Mouse (Mus musculus): ENCODE results near the gene Slc38a7. TPM values are rescaled to one million over a fixed set of nuclear protein-coding genes. Genes with fewer than 3 reads are reported as not detected.
"Not testable (repeated sequence)": the region's sequence is repeated elsewhere in the genome, so short reads cannot be mapped to it uniquely, and the experiment has no call there.

Gene Slc38a7
- total RNA-seq, 2 experiments from 2014 or later = 26.0 to 26.2 TPM

DNA sequence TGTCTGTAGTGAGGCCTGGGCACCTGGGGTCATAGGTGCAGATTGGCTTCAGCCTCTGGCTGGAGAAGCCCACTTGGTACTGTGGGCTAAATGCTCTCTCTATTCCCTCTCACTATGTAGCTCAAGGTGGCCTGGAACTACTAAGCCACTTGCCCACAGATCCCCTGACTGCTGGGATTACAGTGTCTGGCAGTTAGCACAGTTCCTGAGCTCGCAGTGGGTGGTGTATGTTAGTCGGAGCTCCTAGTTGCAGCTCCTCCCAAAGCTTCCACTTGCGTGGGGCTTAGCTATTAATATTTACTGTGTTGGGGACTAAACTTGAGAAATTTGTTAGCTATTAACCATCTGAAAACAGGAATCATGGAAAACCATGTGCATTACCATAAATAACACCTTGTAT lies 28.2 kb upstream of the Slc38a7 start:
- peak in 1 of 2 experiments; percentile 26 for DNase-seq (ENCODE audit: extremely low spot score in 1 of 2, low spot score in 2 of 2)
- intact Hi-C loops (cut with DNase I) = no loop called here
- no peak overlapping the region for H3K27ac ChIP-seq
- TF ChIP-seq CTCF (IDR thresholded peaks at IDR 0.05) = no peak
- H3K4me3 ChIP-seq = no peak overlapping the region

DNA sequence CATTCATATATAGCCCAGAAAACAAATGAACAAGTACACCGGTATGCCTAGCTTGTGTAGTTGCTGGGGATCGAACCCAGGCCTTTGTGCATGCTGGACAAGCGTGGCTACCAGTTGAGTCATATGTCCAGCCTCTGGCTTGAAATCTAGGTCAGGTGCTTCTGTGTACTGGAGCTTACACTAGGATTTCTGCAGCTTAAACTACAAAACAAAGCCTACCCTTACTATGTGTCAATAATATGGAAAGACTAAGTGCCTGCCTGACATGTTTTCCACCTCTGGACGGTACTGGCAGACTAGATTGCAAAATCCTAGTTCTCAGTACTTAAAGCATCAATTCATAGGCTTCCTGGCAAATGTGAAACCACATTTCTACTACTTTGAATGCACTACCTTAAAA lies 26.5 kb upstream of the Slc38a7 start:
- DNase-seq (ENCODE audit: extremely low spot score in 1 of 2, low spot score in 2 of 2) = no peak
- H3K4me3 ChIP-seq = no peak overlapping the region
- no peak overlapping the region for H3K27ac ChIP-seq
- intact Hi-C loops (cut with DNase I) = no loop called here
- TF ChIP-seq CTCF (IDR thresholded peaks at IDR 0.05) = no peak

- DNase-seq (ENCODE audit: extremely low spot score in 1 of 2, low spot score in 2 of 2) = no peak
- TF ChIP-seq CTCF (IDR thresholded peaks at IDR 0.05) = no peak
- intact Hi-C loops (cut with DNase I) = no loop called here
- Histone ChIP-seq H3K4me3 (no peak overlapping the region), H3K27ac (no peak overlapping the region)
Measured at GRCm38 (mm10) chr8:95878176-95878962, 25.0 kb upstream of the Slc38a7 start.

DNA sequence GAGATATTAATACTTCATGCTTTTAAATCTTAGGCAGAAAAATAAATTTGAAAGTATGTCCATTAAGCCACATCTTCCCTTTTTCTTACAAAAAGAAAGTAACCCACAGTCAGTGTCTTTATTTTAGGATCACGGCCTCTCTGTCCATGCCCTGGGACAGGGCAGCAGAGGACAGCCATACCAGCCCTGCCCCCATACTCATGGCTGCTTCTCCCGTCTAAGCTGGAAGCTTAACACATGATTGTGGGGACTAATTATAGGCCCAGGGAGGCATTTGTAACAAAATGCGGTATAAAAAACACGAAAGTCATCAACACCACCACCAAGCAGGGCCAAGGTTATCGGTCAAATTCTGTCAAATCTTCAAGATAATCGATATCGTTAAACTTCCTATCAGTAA lies 21.9 kb upstream of the Slc38a7 start:
- no peak for TF ChIP-seq CTCF (IDR thresholded peaks at IDR 0.05)
- intact Hi-C loops (cut with DNase I) = no loop called here
- no peak overlapping the region for H3K4me3 ChIP-seq
- no peak for DNase-seq (ENCODE audit: extremely low spot score in 1 of 2, low spot score in 2 of 2)
- no peak overlapping the region for H3K27ac ChIP-seq

GRCm38 (mm10) chr8:95871690-95872089 lies 18.4 kb upstream of the Slc38a7 start:
- TF ChIP-seq CTCF (IDR thresholded peaks at IDR 0.05) = no peak
- H3K4me3 ChIP-seq = no peak overlapping the region
- H3K27ac ChIP-seq = no peak overlapping the region

DNA sequence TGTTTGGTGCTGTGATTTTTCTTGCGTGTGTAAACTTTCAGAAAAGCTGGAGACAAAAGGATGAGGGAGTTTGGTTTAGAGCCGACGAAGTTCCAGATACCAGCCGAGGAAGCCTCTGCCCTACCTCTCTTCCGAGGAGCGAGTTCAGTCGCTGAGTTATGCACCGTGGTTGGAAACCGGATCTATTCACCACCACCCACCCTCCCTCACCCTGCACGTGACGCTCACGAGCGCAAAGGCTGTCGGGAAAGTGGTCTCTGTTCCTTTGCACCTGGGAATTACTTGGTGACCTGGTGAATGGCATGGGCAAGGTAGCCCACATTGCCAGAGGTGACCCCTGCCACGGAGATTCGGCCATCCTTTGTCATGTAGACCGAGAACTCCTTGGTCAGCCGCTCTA lies 11.5 kb upstream of the Slc38a7 start:
- H3K4me3 ChIP-seq; intact Hi-C loops (cut with DNase I); H3K27ac ChIP-seq; DNase-seq (ENCODE audit: extremely low spot score in 1 of 2, low spot score in 2 of 2): not testable (repeated sequence)

More at GRCm38 (mm10) chr8:95871690-95872089, 18.4 kb upstream of the Slc38a7 start:
- intact Hi-C loops (cut with DNase I) = no loop called here
- no peak for DNase-seq (ENCODE audit: extremely low spot score in 1 of 2, low spot score in 2 of 2)

- intact Hi-C loops (cut with DNase I); H3K27ac ChIP-seq; DNase-seq (ENCODE audit: extremely low spot score in 1 of 2, low spot score in 2 of 2); H3K4me3 ChIP-seq: not testable (repeated sequence)
Measured at GRCm38 (mm10) chr8:95863761-95864440, 10.6 kb upstream of the Slc38a7 start.

DNA sequence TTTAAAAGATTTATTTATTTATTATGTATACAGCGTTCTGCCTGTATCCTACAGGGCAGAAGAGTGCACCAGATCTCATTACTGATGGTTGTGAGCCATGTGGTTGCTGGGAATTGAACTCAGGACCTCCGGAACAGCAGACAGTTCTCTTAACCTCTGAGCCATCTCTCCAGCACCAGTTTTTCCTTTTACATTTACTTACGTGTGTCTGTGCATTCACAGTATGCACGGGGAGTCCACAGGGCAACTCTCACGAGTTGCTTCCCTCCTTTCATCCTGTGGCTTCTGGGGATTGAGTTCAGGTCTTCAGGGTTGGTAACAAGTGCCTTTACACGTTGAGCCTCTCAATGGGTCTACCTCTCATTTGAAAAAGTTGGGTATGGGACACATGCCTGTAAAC lies 835 bp upstream of the Slc38a7 start:
- intact Hi-C loops (cut with DNase I) = no loop called here
- no peak for TF ChIP-seq CTCF (IDR thresholded peaks at IDR 0.05)
- no peak for DNase-seq (ENCODE audit: extremely low spot score in 1 of 2, low spot score in 2 of 2)
- Histone ChIP-seq H3K4me3 (no peak overlapping the region), H3K27ac (no peak overlapping the region)

- H3K4me3 ChIP-seq = peak overlapping the region; percentile 77
- DNase-seq (ENCODE audit: extremely low spot score in 1 of 2, low spot score in 2 of 2) = no peak
- TF ChIP-seq CTCF (IDR thresholded peaks at IDR 0.05) = no peak; the same call in 1 of the 2 replicates
- H3K27ac ChIP-seq = no peak overlapping the region
- intact Hi-C loops (cut with DNase I) = loop anchor here (2.0 kb wide), 1 partner anchor 37 kb away; the partner anchor contains the start of gene Got2
Measured at GRCm38 (mm10) chr8:95852290-95852689, 1.0 kb downstream of the Slc38a7 start.

- TF ChIP-seq CTCF (IDR thresholded peaks at IDR 0.05) = no peak
- Histone ChIP-seq H3K4me3 (no peak overlapping the region), H3K27ac (no peak overlapping the region)
- intact Hi-C loops (cut with DNase I) = no loop called here
- no peak for DNase-seq (ENCODE audit: extremely low spot score in 1 of 2, low spot score in 2 of 2)
Measured at GRCm38 (mm10) chr8:95850326-95850725, 3.0 kb downstream of the Slc38a7 start.

GRCm38 (mm10) chr8:95848734-95849464 lies 4.4 kb downstream of the Slc38a7 start:
- no peak overlapping the region for H3K27ac ChIP-seq
- intact Hi-C loops (cut with DNase I) = no loop called here

GRCm38 (mm10) chr8:95848061-95848551 lies 5.2 kb downstream of the Slc38a7 start:
- TF ChIP-seq CTCF (IDR thresholded peaks at IDR 0.05) = no peak

More at GRCm38 (mm10) chr8:95848734-95849464, 4.4 kb downstream of the Slc38a7 start:
- no peak for DNase-seq (ENCODE audit: extremely low spot score in 1 of 2, low spot score in 2 of 2)
- TF ChIP-seq CTCF (IDR thresholded peaks at IDR 0.05) = no peak
- no peak overlapping the region for H3K4me3 ChIP-seq

More at GRCm38 (mm10) chr8:95848061-95848551, 5.2 kb downstream of the Slc38a7 start:
- intact Hi-C loops (cut with DNase I) = no loop called here
- DNase-seq (ENCODE audit: extremely low spot score in 1 of 2, low spot score in 2 of 2) = no peak
- Histone ChIP-seq H3K27ac (no peak overlapping the region), H3K4me3 (no peak overlapping the region)

Data from left cerebral cortex, adult 2 months (tissue).